Mouse (Mus musculus): ENCODE measurements around the gene Lima1. TPM values are rescaled to one million over a fixed set of nuclear protein-coding genes. Genes with fewer than 3 reads are reported as not detected.

Gene Lima1
- polyA plus RNA-seq, 1 experiment from 2014 or later = 24.6 TPM

- 49% methylated on average over 15 of the region's 15 CpGs for WGBS
- Histone ChIP-seq H3K4me3 (no peak overlapping the region), H3K4me1 (replicated peaks) (0 out of 2 replicates have a peak, but pooled peaks cover 14% of the 10 kb centered on the region), H3K9me3 (replicated peaks) (no peaks in the 10 kb centered on the region), H3K4me2 (no peak overlapping the region), H3K27ac (ENCODE audit: poor library complexity, severe bottlenecking) (no peak overlapping the region), H3K9ac (no peak overlapping the region), H3K27me3 (replicated peaks) (no peaks in the 10 kb centered on the region), H3K36me3 (no peaks in the 10 kb centered on the region)
- peak; percentile 76; the same call in 1 of the 2 replicates for ATAC-seq (ENCODE audit: insufficient number of reproducible peaks, low FRiP score)
Observed at GRCm38 (mm10) chr15:99866450-99867221, 8.6 kb downstream of the Lima1 start.

- Histone ChIP-seq H3K4me1 (replicated peaks) (0 out of 2 replicates have a peak, but pooled peaks cover 15% of the 10 kb centered on the region), H3K9ac (no peak overlapping the region), H3K4me3 (no peak overlapping the region), H3K9me3 (replicated peaks) (no peaks in the 10 kb centered on the region), H3K27me3 (replicated peaks) (no peaks in the 10 kb centered on the region), H3K27ac (ENCODE audit: poor library complexity, severe bottlenecking) (no peak overlapping the region), H3K4me2 (no peak overlapping the region), H3K36me3 (no peaks in the 10 kb centered on the region)
- no peak for ATAC-seq (ENCODE audit: insufficient number of reproducible peaks, low FRiP score)
- WGBS = 40% methylated on average over 5 of the region's 5 CpGs
Observed at GRCm38 (mm10) chr15:99865942-99866341, 9.3 kb downstream of the Lima1 start.

- ATAC-seq (ENCODE audit: insufficient number of reproducible peaks, low FRiP score) = no peak
- H3K9me3 ChIP-seq (replicated peaks) = no peaks in the 10 kb centered on the region
- H3K4me1 ChIP-seq (replicated peaks) = 0 out of 2 replicates have a peak, but pooled peaks cover 15% of the 10 kb centered on the region
- no peaks in the 10 kb centered on the region for H3K36me3 ChIP-seq
- H3K27me3 ChIP-seq (replicated peaks) = no peaks in the 10 kb centered on the region
- 87% methylated on average over 20 of the region's 20 CpGs for WGBS
- no peak overlapping the region for H3K9ac ChIP-seq
- no peak overlapping the region for H3K4me3 ChIP-seq
- no peak overlapping the region for H3K27ac ChIP-seq (ENCODE audit: poor library complexity, severe bottlenecking)
- H3K4me2 ChIP-seq = no peak overlapping the region
Observed at GRCm38 (mm10) chr15:99865494-99865941, 9.7 kb downstream of the Lima1 start.

GRCm38 (mm10) chr15:99865046-99865445 lies 10.2 kb downstream of the Lima1 start:
- Histone ChIP-seq H3K9me3 (replicated peaks) (no peaks in the 10 kb centered on the region), H3K4me3 (no peak overlapping the region), H3K4me1 (replicated peaks) (0 out of 2 replicates have a peak, but pooled peaks cover 15% of the 10 kb centered on the region), H3K27me3 (replicated peaks) (no peaks in the 10 kb centered on the region), H3K9ac (no peak overlapping the region), H3K4me2 (no peak overlapping the region), H3K36me3 (no peaks in the 10 kb centered on the region), H3K27ac (ENCODE audit: poor library complexity, severe bottlenecking) (no peak overlapping the region)
- ATAC-seq (ENCODE audit: insufficient number of reproducible peaks, low FRiP score) = no peak
- 75% methylated on average over 7 of the region's 7 CpGs for WGBS

GRCm38 (mm10) chr15:99863786-99864185 lies 11.5 kb downstream of the Lima1 start:
- Histone ChIP-seq H3K4me2 (no peak overlapping the region), H3K4me3 (no peak overlapping the region), H3K4me1 (replicated peaks) (0 out of 2 replicates have a peak, but pooled peaks cover 15% of the 10 kb centered on the region), H3K9ac (no peak overlapping the region), H3K27me3 (replicated peaks) (no peaks in the 10 kb centered on the region), H3K9me3 (replicated peaks) (no peaks in the 10 kb centered on the region), H3K27ac (ENCODE audit: poor library complexity, severe bottlenecking) (no peak overlapping the region), H3K36me3 (no peaks in the 10 kb centered on the region)
- WGBS = 91% methylated on average over 8 of the region's 8 CpGs
- no peak for ATAC-seq (ENCODE audit: insufficient number of reproducible peaks, low FRiP score)

- Histone ChIP-seq H3K27ac (ENCODE audit: poor library complexity, severe bottlenecking) (no peak overlapping the region), H3K4me1 (replicated peaks) (0 out of 2 replicates have a peak, but pooled peaks cover 15% of the 10 kb centered on the region), H3K9ac (no peak overlapping the region), H3K4me3 (no peak overlapping the region), H3K9me3 (replicated peaks) (no peaks in the 10 kb centered on the region), H3K4me2 (no peak overlapping the region), H3K27me3 (replicated peaks) (no peaks in the 10 kb centered on the region), H3K36me3 (no peaks in the 10 kb centered on the region)
- WGBS = 93% methylated on average over 6 of the region's 6 CpGs
- ATAC-seq (ENCODE audit: insufficient number of reproducible peaks, low FRiP score) = no peak
Observed at GRCm38 (mm10) chr15:99863358-99863757, 11.9 kb downstream of the Lima1 start.

GRCm38 (mm10) chr15:99862473-99862872 lies 12.8 kb downstream of the Lima1 start:
- 0 out of 2 replicates have a peak, but pooled peaks cover 14% of the 10 kb centered on the region for H3K4me1 ChIP-seq (replicated peaks)
- H3K4me3 ChIP-seq = no peak overlapping the region
- H3K27ac ChIP-seq (ENCODE audit: poor library complexity, severe bottlenecking) = no peak overlapping the region
- no peak for ATAC-seq (ENCODE audit: insufficient number of reproducible peaks, low FRiP score)
- no peak overlapping the region for H3K9ac ChIP-seq
- 72% methylated on average over 11 of the region's 11 CpGs for WGBS
- no peaks in the 10 kb centered on the region for H3K36me3 ChIP-seq
- H3K4me2 ChIP-seq = no peak overlapping the region
- no peaks in the 10 kb centered on the region for H3K9me3 ChIP-seq (replicated peaks)
- H3K27me3 ChIP-seq (replicated peaks) = no peaks in the 10 kb centered on the region

GRCm38 (mm10) chr15:99861955-99862354 lies 13.3 kb downstream of the Lima1 start:
- no peak overlapping the region for H3K9ac ChIP-seq
- H3K9me3 ChIP-seq (replicated peaks) = no peaks in the 10 kb centered on the region
- ATAC-seq (ENCODE audit: insufficient number of reproducible peaks, low FRiP score) = no peak
- H3K4me1 ChIP-seq (replicated peaks) = 0 out of 2 replicates have a peak, but pooled peaks cover 12% of the 10 kb centered on the region
- no peaks in the 10 kb centered on the region for H3K36me3 ChIP-seq
- H3K4me2 ChIP-seq = no peak overlapping the region
- H3K4me3 ChIP-seq = no peak overlapping the region
- H3K27ac ChIP-seq (ENCODE audit: poor library complexity, severe bottlenecking) = no peak overlapping the region
- H3K27me3 ChIP-seq (replicated peaks) = no peaks in the 10 kb centered on the region
- WGBS = 54% methylated on average over 11 of the region's 11 CpGs

GRCm38 (mm10) chr15:99861536-99861935 lies 13.7 kb downstream of the Lima1 start:
- Histone ChIP-seq H3K9me3 (replicated peaks) (no peaks in the 10 kb centered on the region), H3K4me3 (no peak overlapping the region), H3K4me1 (replicated peaks) (0 out of 2 replicates have a peak, but pooled peaks cover 12% of the 10 kb centered on the region), H3K9ac (no peak overlapping the region), H3K27ac (ENCODE audit: poor library complexity, severe bottlenecking) (no peak overlapping the region), H3K36me3 (no peaks in the 10 kb centered on the region), H3K27me3 (replicated peaks) (no peaks in the 10 kb centered on the region), H3K4me2 (no peak overlapping the region)
- no peak for ATAC-seq (ENCODE audit: insufficient number of reproducible peaks, low FRiP score)
- WGBS = 75% methylated on average over 6 of the region's 6 CpGs

GRCm38 (mm10) chr15:99859644-99860392 lies 15.4 kb downstream of the Lima1 start:
- no peaks in the 10 kb centered on the region for H3K27me3 ChIP-seq (replicated peaks)
- H3K36me3 ChIP-seq = no peaks in the 10 kb centered on the region
- WGBS = 53% methylated on average over 9 of the region's 9 CpGs
- H3K4me2 ChIP-seq = no peak overlapping the region
- H3K27ac ChIP-seq (ENCODE audit: poor library complexity, severe bottlenecking) = no peak overlapping the region
- ATAC-seq (ENCODE audit: insufficient number of reproducible peaks, low FRiP score) = no peak
- no peaks in the 10 kb centered on the region for H3K9me3 ChIP-seq (replicated peaks)
- 0 out of 2 replicates have a peak, but pooled peaks cover 5% of the 10 kb centered on the region for H3K4me1 ChIP-seq (replicated peaks)
- no peak overlapping the region for H3K9ac ChIP-seq
- no peak overlapping the region for H3K4me3 ChIP-seq

GRCm38 (mm10) chr15:99857479-99857878 lies 17.8 kb downstream of the Lima1 start:
- no peak overlapping the region for H3K9ac ChIP-seq
- 0 out of 2 replicates have a peak, but pooled peaks cover 5% of the 10 kb centered on the region for H3K4me1 ChIP-seq (replicated peaks)
- WGBS = 54% methylated on average over 8 of the region's 8 CpGs
- no peaks in the 10 kb centered on the region for H3K27me3 ChIP-seq (replicated peaks)
- H3K4me3 ChIP-seq = no peak overlapping the region
- H3K9me3 ChIP-seq (replicated peaks) = no peaks in the 10 kb centered on the region
- ATAC-seq (ENCODE audit: insufficient number of reproducible peaks, low FRiP score) = no peak
- H3K36me3 ChIP-seq = no peaks in the 10 kb centered on the region
- H3K27ac ChIP-seq (ENCODE audit: poor library complexity, severe bottlenecking) = no peak overlapping the region
- H3K4me2 ChIP-seq = no peak overlapping the region

All from heart, embryonic 12.5 days (tissue).